Mouse (Mus musculus) ES-E14 (cell line): ENCODE data around the gene Pex26.

Source experiments
- HCFC1 ChIP-seq: IDR thresholded peaks from 2 replicates; pipeline ENCODE4 v1.6.1; 2012; ENCODE audit warnings: low read length, inconsistent platforms, borderline replicate concordance; ENCODE audit not compliant: insufficient read depth
- MAFK ChIP-seq: IDR thresholded peaks from 2 replicates; pipeline ENCODE4 v1.6.1; 2014; ENCODE audit warnings: mild to moderate bottlenecking, low read depth, low read length, inconsistent platforms; ENCODE audit not compliant: insufficient read depth
- ZNF384 ChIP-seq: IDR thresholded peaks from 2 replicates; pipeline ENCODE4 v1.6.1; 2012; ENCODE audit warnings: low read depth, low read length, inconsistent platforms

GRCm38 (mm10) chr6:121209584-121209983, 26.1 kb downstream of the Pex26 start:
- TF ChIP-seq ZNF384 = no peak
- TF ChIP-seq HCFC1 = no peak
- no peak for TF ChIP-seq MAFK
